Comparison of ENCODE assay signal across 20 mouse cellular contexts in genomic region chr10:95696253-95696641, GRCm38 (mm10). TPM values are rescaled to one million over a fixed set of nuclear protein-coding genes. Genes with fewer than 3 reads are reported as not detected.
"Had no signal": no experiment of that assay in that cellular context is flagged by ENCODE, and none has a peak within 500 bp of the region (broad histone marks: within the 10 kb centered on the region; RNA-seq: fewer than 3 reads in every experiment).

No protein-coding gene starts in this region.

- H3K27ac ChIP-seq: limb, embryonic 13.5 days; liver, embryonic 14.5 days; midbrain, embryonic 13.5 days; neural tube, embryonic 15.5 days had no signal

- H3K36me3 ChIP-seq: limb, embryonic 13.5 days; midbrain, embryonic 13.5 days; neural tube, embryonic 15.5 days had no signal

- H3K9ac ChIP-seq: limb, embryonic 13.5 days; liver, embryonic 14.5 days; midbrain, embryonic 13.5 days; neural tube, embryonic 15.5 days had no signal

- ATAC-seq: midbrain, embryonic 13.5 days had no signal

- H3K27me3 ChIP-seq: limb, embryonic 13.5 days; midbrain, embryonic 13.5 days; neural tube, embryonic 15.5 days had no signal

- H3K9me3 ChIP-seq: limb, embryonic 13.5 days; midbrain, embryonic 13.5 days; neural tube, embryonic 15.5 days had no signal

- H3K4me3 ChIP-seq: limb, embryonic 13.5 days; midbrain, embryonic 13.5 days; myocyte; neural tube, embryonic 15.5 days had no signal

- H3K4me2 ChIP-seq: limb, embryonic 13.5 days; midbrain, embryonic 13.5 days; neural tube, embryonic 15.5 days had no signal

- DNase-seq: left cerebral cortex, postnatal 4 days; right cerebral cortex, adult 18-20 months; right cerebral cortex, postnatal 25 days; thymus, postnatal 36 days had no signal

RNA-seq across cellular contexts. Expression of gene Anapc15-ps, which starts 23.0 kb away (rescaled TPM):
- total RNA-seq: layer of hippocampus, adult 8-10 months; layer of hippocampus, postnatal 14 days; left cerebral cortex, adult 18-20 months; left cerebral cortex, postnatal 10 days; left cerebral cortex, postnatal 4 days had no signal
- polyA plus RNA-seq: intestine, embryonic 16.5 days; large intestine, adult 2 months; liver, embryonic 14.5 days; lung, embryonic 16.5 days; midbrain, embryonic 13.5 days; neural tube, embryonic 11.5 days; neural tube, embryonic 15.5 days; small intestine, adult 2 months; stomach, embryonic 16.5 days; thymus, postnatal 0 days had no signal
